Mouse (Mus musculus) CH12.LX (cell line): Measurements from ENCODE around the gene 9530077C05Rik.
A peak's percentile ranks its signal among the peaks of the same experiment; 100 is the strongest.

Source experiments
- BHLHE40 ChIP-seq: IDR thresholded peaks from 2 replicates; pipeline ENCODE4 v1.6.1; 2011; ENCODE audit warnings: mild to moderate bottlenecking, low read depth, low read length, improper control_type of control experiment
- CHD1 ChIP-seq: IDR thresholded peaks from 2 replicates; pipeline ENCODE4 v1.6.1; 2012; ENCODE audit warnings: low read depth, low read length, improper control_type of control experiment, inconsistent platforms
- CHD2 ChIP-seq: IDR thresholded peaks from 2 replicates; pipeline ENCODE4 v1.6.1; 2011; ENCODE audit warnings: low read length, improper control_type of control experiment
- CTCF ChIP-seq, 2 experiments: IDR thresholded peaks in 1 of 2; conservative IDR thresholded peaks in 1 of 2; 2 replicates each; pipeline ENCODE4 v1.5.1; 2011 to 2012; ENCODE audit warnings: low read depth in 2 of 2, low read length in 2 of 2, improper control_type of control experiment in 1 of 2, inconsistent platforms in 1 of 2, mild to moderate bottlenecking in 1 of 2, moderate library complexity in 1 of 2
- E2F4 ChIP-seq: IDR thresholded peaks from 2 replicates; pipeline ENCODE4 v1.6.1; 2011; ENCODE audit warnings: low read depth, low read length, improper control_type of control experiment; ENCODE audit not compliant: insufficient replicate concordance
- EP300 ChIP-seq: IDR thresholded peaks from 2 replicates; pipeline ENCODE4 v1.6.1; 2011; ENCODE audit warnings: low read length, improper control_type of control experiment
- GABPA ChIP-seq: IDR thresholded peaks from 2 replicates; pipeline ENCODE4 v1.6.1; 2012; ENCODE audit warnings: low read depth, low read length, improper control_type of control experiment, inconsistent platforms; ENCODE audit not compliant: insufficient replicate concordance
- MAX ChIP-seq: IDR thresholded peaks from 2 replicates; pipeline ENCODE4 v1.6.1; 2011; ENCODE audit warnings: low read length, improper control_type of control experiment
- POLR2A ChIP-seq: IDR thresholded peaks from 2 replicates; pipeline ENCODE4 v1.6.1; 2011; ENCODE audit warnings: low read depth, mild to moderate bottlenecking, improper control_type of control experiment, low read length
- RCOR1 ChIP-seq: conservative IDR thresholded peaks from 2 replicates; pipeline ENCODE4 v1.6.1; 2012; ENCODE audit warnings: low read depth, mild to moderate bottlenecking, inconsistent platforms, low read length, improper control_type of control experiment
- SMC3 ChIP-seq: IDR thresholded peaks from 2 replicates; pipeline ENCODE4 v1.6.1; 2011; ENCODE audit warnings: low read depth, low read length, improper control_type of control experiment
- TBP ChIP-seq: conservative IDR thresholded peaks from 2 replicates; pipeline ENCODE4 v1.6.1; 2011; ENCODE audit warnings: low read depth, low read length, improper control_type of control experiment
- TCF12 ChIP-seq: IDR thresholded peaks from 2 replicates; pipeline ENCODE4 v1.6.1; 2014; ENCODE audit warnings: low read depth, mild to moderate bottlenecking, inconsistent platforms, low read length, improper control_type of control experiment
- ZNF384 ChIP-seq: IDR thresholded peaks from 2 replicates; pipeline ENCODE4 v1.6.1; 2012; ENCODE audit warnings: low read depth, low read length, improper control_type of control experiment, inconsistent platforms

- TF ChIP-seq POLR2A (peak; percentile 94), EP300 (no peak), TBP (0 out of 2 replicates have a peak, but pooled peaks have one; percentile 39), GABPA (no peak), TCF12 (peak; percentile 44; the same call in 1 of the 2 replicates), BHLHE40 (peak; percentile 75), MAX (no peak), CHD1 (no peak), CTCF (conservative IDR thresholded peaks at IDR 0.05 in 1 of 2, IDR thresholded peaks at IDR 0.05 in 1 of 2; ENCODE audit: low read depth in 2 of 2, low read length in 2 of 2) (no peak), ZNF384 (peak; percentile 94), E2F4 (no peak), RCOR1 (no peak), SMC3 (no peak), CHD2 (no peak)
Measured at GRCm38 (mm10) chr9:22468170-22468898, 57.0 kb downstream of the 9530077C05Rik start.
